Mouse (Mus musculus) G1E (cell line): ENCODE measurements around the gene Traf3.

Experiments
- CTCF ChIP-seq: IDR thresholded peaks from 2 replicates; pipeline ENCODE4 v1.5.1; 2012; ENCODE audit warnings: low read depth, low read length, inconsistent platforms, mixed read lengths
- GATA1 ChIP-seq: IDR thresholded peaks from 2 replicates; pipeline ENCODE4 v1.6.1; 2012; ENCODE audit warnings: borderline replicate concordance, low read length, inconsistent platforms, mixed read lengths
- GATA2 ChIP-seq: IDR thresholded peaks from 2 replicates; pipeline ENCODE4 v1.6.1; 2012; ENCODE audit warnings: low read depth, low read length, inconsistent platforms, borderline replicate concordance
- POLR2AphosphoS5 ChIP-seq: IDR thresholded peaks from 2 replicates; pipeline ENCODE4 v1.6.1; 2012; ENCODE audit warnings: low read depth, low read length, inconsistent platforms; ENCODE audit not compliant: insufficient replicate concordance
- TAL1 ChIP-seq: conservative IDR thresholded peaks from 2 replicates; pipeline ENCODE4 v1.6.1; 2012; ENCODE audit warnings: low read depth, low read length, inconsistent platforms, mixed read lengths

GRCm38 (mm10) chr12:111266592-111266991 lies 100.4 kb downstream of the Traf3 start:
- TF ChIP-seq CTCF (no peak), GATA1 (no peak), POLR2AphosphoS5 (no peak), TAL1 (peak; percentile 54), GATA2 (no peak)
